Mouse (Mus musculus) CH12.LX (cell line): ENCODE results near the gene Ccdc38. TPM values are rescaled to one million over a fixed set of nuclear protein-coding genes. Genes with fewer than 3 reads are reported as not detected.

Source experiments
- DNase-seq: peaks from one replicate; pipeline ENCODE4 v3.0.0-alpha.2; 2013; ENCODE audit errors: extremely low read depth
- H3K27ac ChIP-seq: 2 replicates; pipeline ENCODE4 v1.5.1; 2012; ENCODE audit warnings: low read depth, mild to moderate bottlenecking, control low read depth, moderate library complexity; ENCODE audit not compliant: insufficient read depth
- H3K27me3 ChIP-seq: replicated peaks from 2 replicates; pipeline ENCODE3; 2012; ENCODE audit warnings: inconsistent platforms
- H3K36me3 ChIP-seq, 2 experiments: replicated peaks in 1 of 2; 2 replicates each; pipeline versions ENCODE3 to v1.6.1; 2012; ENCODE audit warnings: inconsistent platforms in 1 of 2, low read length in 1 of 2, mild to moderate bottlenecking in 1 of 2, mixed read lengths in 1 of 2, moderate library complexity in 1 of 2; ENCODE audit not compliant: control insufficient read depth in 1 of 2, insufficient read depth in 1 of 2
- H3K4me1 ChIP-seq, 2 experiments: 2 replicates each; pipeline ENCODE4 v1.6.1; 2012; ENCODE audit warnings: inconsistent platforms in 1 of 2, moderate library complexity in 1 of 2; ENCODE audit not compliant: insufficient read depth in 2 of 2, control insufficient read depth in 1 of 2
- H3K4me2 ChIP-seq: 2 replicates; pipeline ENCODE4 v1.6.1; 2012; ENCODE audit warnings: low read depth, mild to moderate bottlenecking, control low read depth; ENCODE audit not compliant: poor library complexity, insufficient read depth, severe bottlenecking
- H3K4me3 ChIP-seq, 3 experiments: fragments of 150-350 bp in 1 of 3; sonication (generic) in 1 of 3; replicated peaks in 1 of 3; 2 replicates each; pipeline versions ENCODE3 to v1.5.1; 2011 to 2012; ENCODE audit warnings: low read depth in 2 of 3, low read length in 2 of 3, mild to moderate bottlenecking in 2 of 3, moderate library complexity in 2 of 3, control low read depth in 1 of 3, improper control_type of control experiment in 1 of 3, inconsistent platforms in 1 of 3, mixed read lengths in 1 of 3; ENCODE audit not compliant: poor library complexity in 1 of 3
- H3K79me2 ChIP-seq: replicated peaks from 2 replicates; pipeline ENCODE4 v1.6.1; 2012; ENCODE audit warnings: mild to moderate bottlenecking, moderate library complexity; ENCODE audit not compliant: control insufficient read depth, poor library complexity, insufficient read depth, severe bottlenecking; ENCODE audit errors: extremely low read depth
- H3K9ac ChIP-seq: 2 replicates; pipeline ENCODE4 v1.6.1; 2012; ENCODE audit warnings: low read depth, mild to moderate bottlenecking, control low read depth, moderate library complexity; ENCODE audit not compliant: insufficient read depth
- H3K9me3 ChIP-seq: replicated peaks from 2 replicates; pipeline ENCODE3; 2012; ENCODE audit warnings: low read length, inconsistent platforms, mixed read lengths
- BHLHE40 ChIP-seq: IDR thresholded peaks from 2 replicates; pipeline ENCODE4 v1.6.1; 2011; ENCODE audit warnings: mild to moderate bottlenecking, low read depth, low read length, improper control_type of control experiment
- CHD1 ChIP-seq: IDR thresholded peaks from 2 replicates; pipeline ENCODE4 v1.6.1; 2012; ENCODE audit warnings: low read depth, low read length, improper control_type of control experiment, inconsistent platforms
- CHD2 ChIP-seq: IDR thresholded peaks from 2 replicates; pipeline ENCODE4 v1.6.1; 2011; ENCODE audit warnings: low read length, improper control_type of control experiment
- CTCF ChIP-seq, 2 experiments: IDR thresholded peaks in 1 of 2; conservative IDR thresholded peaks in 1 of 2; 2 replicates each; pipeline ENCODE4 v1.5.1; 2011 to 2012; ENCODE audit warnings: low read depth in 2 of 2, low read length in 2 of 2, improper control_type of control experiment in 1 of 2, inconsistent platforms in 1 of 2, mild to moderate bottlenecking in 1 of 2, moderate library complexity in 1 of 2
- E2F4 ChIP-seq: IDR thresholded peaks from 2 replicates; pipeline ENCODE4 v1.6.1; 2011; ENCODE audit warnings: low read depth, low read length, improper control_type of control experiment; ENCODE audit not compliant: insufficient replicate concordance
- ELF1 ChIP-seq: IDR thresholded peaks from 2 replicates; pipeline ENCODE4 v1.6.1; 2014; ENCODE audit warnings: low read depth, mild to moderate bottlenecking, inconsistent platforms, low read length, improper control_type of control experiment
- EP300 ChIP-seq: IDR thresholded peaks from 2 replicates; pipeline ENCODE4 v1.6.1; 2011; ENCODE audit warnings: low read length, improper control_type of control experiment
- ETS1 ChIP-seq: conservative IDR thresholded peaks from 2 replicates; pipeline ENCODE4 v1.6.1; 2012; ENCODE audit warnings: low read depth, mild to moderate bottlenecking, inconsistent platforms, low read length, improper control_type of control experiment, moderate library complexity
- GABPA ChIP-seq: IDR thresholded peaks from 2 replicates; pipeline ENCODE4 v1.6.1; 2012; ENCODE audit warnings: low read depth, low read length, improper control_type of control experiment, inconsistent platforms; ENCODE audit not compliant: insufficient replicate concordance
- HCFC1 ChIP-seq: IDR thresholded peaks from 2 replicates; pipeline ENCODE4 v1.6.1; 2012; ENCODE audit warnings: low read depth, mild to moderate bottlenecking, inconsistent platforms, low read length, improper control_type of control experiment
- IRF4 ChIP-seq: IDR thresholded peaks from 2 replicates; pipeline ENCODE4 v1.6.1; 2014; ENCODE audit warnings: low read depth, mild to moderate bottlenecking, inconsistent platforms, low read length, improper control_type of control experiment
- KAT2A ChIP-seq: IDR thresholded peaks from 2 replicates; pipeline ENCODE4 v1.6.1; 2012; ENCODE audit warnings: low read length, improper control_type of control experiment, inconsistent platforms; ENCODE audit not compliant: insufficient replicate concordance
- MAX ChIP-seq: IDR thresholded peaks from 2 replicates; pipeline ENCODE4 v1.6.1; 2011; ENCODE audit warnings: low read length, improper control_type of control experiment
- MEF2A ChIP-seq: IDR thresholded peaks from 2 replicates; pipeline ENCODE4 v1.6.1; 2014; ENCODE audit warnings: low read depth, mild to moderate bottlenecking, inconsistent platforms, low read length, improper control_type of control experiment, borderline replicate concordance
- MXI1 ChIP-seq: IDR thresholded peaks from 2 replicates; pipeline ENCODE4 v1.6.1; 2011; ENCODE audit warnings: mild to moderate bottlenecking, low read depth, low read length, improper control_type of control experiment
- MYC ChIP-seq: IDR thresholded peaks from 2 replicates; pipeline ENCODE4 v1.6.1; 2011; ENCODE audit warnings: low read depth, mild to moderate bottlenecking, improper control_type of control experiment, low read length
- NELFE ChIP-seq: IDR thresholded peaks from 2 replicates; pipeline ENCODE4 v1.6.1; 2011; ENCODE audit warnings: low read depth, low read length, improper control_type of control experiment
- NRF1 ChIP-seq: IDR thresholded peaks from 2 replicates; pipeline ENCODE4 v1.6.1; 2014; ENCODE audit warnings: low read depth, mild to moderate bottlenecking, inconsistent platforms, low read length, improper control_type of control experiment, moderate library complexity
- PAX5 ChIP-seq: IDR thresholded peaks from 2 replicates; pipeline ENCODE4 v1.6.1; 2012; ENCODE audit warnings: low read length, inconsistent platforms, mixed read lengths
- POLR2A ChIP-seq: IDR thresholded peaks from 2 replicates; pipeline ENCODE4 v1.6.1; 2011; ENCODE audit warnings: low read depth, mild to moderate bottlenecking, improper control_type of control experiment, low read length
- RCOR1 ChIP-seq: conservative IDR thresholded peaks from 2 replicates; pipeline ENCODE4 v1.6.1; 2012; ENCODE audit warnings: low read depth, mild to moderate bottlenecking, inconsistent platforms, low read length, improper control_type of control experiment
- SIN3A ChIP-seq: IDR thresholded peaks from 2 replicates; pipeline ENCODE4 v1.6.1; 2012; ENCODE audit warnings: low read length, improper control_type of control experiment, inconsistent platforms
- SMC3 ChIP-seq: IDR thresholded peaks from 2 replicates; pipeline ENCODE4 v1.6.1; 2011; ENCODE audit warnings: low read depth, low read length, improper control_type of control experiment
- TBP ChIP-seq: conservative IDR thresholded peaks from 2 replicates; pipeline ENCODE4 v1.6.1; 2011; ENCODE audit warnings: low read depth, low read length, improper control_type of control experiment
- TCF12 ChIP-seq: IDR thresholded peaks from 2 replicates; pipeline ENCODE4 v1.6.1; 2014; ENCODE audit warnings: low read depth, mild to moderate bottlenecking, inconsistent platforms, low read length, improper control_type of control experiment
- UBTF ChIP-seq: IDR thresholded peaks from 2 replicates; pipeline ENCODE4 v1.6.1; 2012; ENCODE audit warnings: low read depth, mild to moderate bottlenecking, inconsistent platforms, low read length, improper control_type of control experiment, moderate library complexity
- USF1 ChIP-seq: IDR thresholded peaks from 2 replicates; pipeline ENCODE4 v1.6.1; 2014; ENCODE audit warnings: low read depth, mild to moderate bottlenecking, inconsistent platforms, low read length, improper control_type of control experiment
- USF2 ChIP-seq: conservative IDR thresholded peaks from 2 replicates; pipeline ENCODE4 v1.6.1; 2011; ENCODE audit warnings: low read depth, low read length, improper control_type of control experiment
- ZMIZ1 ChIP-seq: IDR thresholded peaks from 2 replicates; pipeline ENCODE4 v1.6.1; 2012; ENCODE audit warnings: low read depth, mild to moderate bottlenecking, inconsistent platforms, low read length, improper control_type of control experiment
- ZNF384 ChIP-seq: IDR thresholded peaks from 2 replicates; pipeline ENCODE4 v1.6.1; 2012; ENCODE audit warnings: low read depth, low read length, improper control_type of control experiment, inconsistent platforms
- dilution Hi-C: fragments of 300-500 bp; cut with MboI; formaldehyde crosslinking; loops from 2 replicates; pipeline ENCODE4 v1.14.3; 2020; ENCODE audit warnings: low sequenced_read_pairs; ENCODE audit not compliant: extremely low pct_unique_long_range_greater_than_20kb, extremely low pct_ligation_motif_present
- in situ Hi-C: fragments of 300-500 bp; cut with MboI; formaldehyde crosslinking; loops from 3 replicates; pipeline ENCODE4 v1.14.3; 2019; ENCODE audit warnings: low sequenced_read_pairs, low pct_ligation_motif_present, low pct_unique_long_range_greater_than_20kb, mixed read lengths
- polyA plus RNA-seq: library from polyadenylated mRNA; unstranded; fragments of >175 nt; gene quantifications from 2 replicates; pipeline ENCODE4 v1.2.1, GENCODE M21; 2012; ENCODE audit warnings: low read depth; ENCODE audit not compliant: insufficient read length
- total RNA-seq, 2 experiments: library from RNA; depleted of rRNA; stranded (reverse); fragments of 300-350 nt in 1 of 2; fragments of >200 nt in 1 of 2; gene quantifications; 2 replicates each; pipeline ENCODE4 v1.2.3; 2012 to 2014

Ccdc38 gene
- total and polyA plus RNA-seq, 3 experiments, result 9.2 to 47.3 (median 17.9) TPM

GRCm38 (mm10) chr10:93588796-93589195, 48.4 kb downstream of the Ccdc38 start:
- no peak overlapping the region for H3K27ac ChIP-seq
- in situ Hi-C loops, result loop anchor here (25.0 kb wide), 1 partner anchor 526 kb away; no protein-coding TSS in a partner anchor
- dilution Hi-C loops, result no loop called here
- DNase-seq, result no peak
- peak overlapping the region; percentile 89 to 96 (median 93) for H3K4me3 ChIP-seq
- TF ChIP-seq MEF2A, result no peak
- no peak; the same call in 1 of the 2 replicates for TF ChIP-seq UBTF
- no peak for TF ChIP-seq CHD1
- no peak for TF ChIP-seq ELF1
- no peak for TF ChIP-seq USF2
- no peak for TF ChIP-seq EP300
- no peak for TF ChIP-seq HCFC1
- TF ChIP-seq SIN3A, result no peak; the same call in 1 of the 2 replicates
- no peak for TF ChIP-seq NRF1
- TF ChIP-seq TBP, result no peak
- no peak for TF ChIP-seq ETS1
- TF ChIP-seq E2F4, result no peak
- TF ChIP-seq MYC, result no peak
- no peak for TF ChIP-seq USF1
- TF ChIP-seq ZMIZ1, result no peak
- TF ChIP-seq, all 38 proteins: peak for 0
- H3K4me2 ChIP-seq, result peak overlapping the region; percentile 99
- peaks cover 5 to 27% of the 10 kb centered on the region in 2 experiments for H3K4me1 ChIP-seq
- H3K9me3 ChIP-seq, result no peaks in the 10 kb centered on the region
- H3K79me2 ChIP-seq, result peaks cover 47% of the 10 kb centered on the region
- no peaks in the 10 kb centered on the region for H3K27me3 ChIP-seq
- peak overlapping the region; percentile 75 for H3K9ac ChIP-seq
- H3K36me3 ChIP-seq, result peaks cover 24 to 38% of the 10 kb centered on the region in 2 experiments

- peak; percentile 95 for TF ChIP-seq SIN3A
- TF ChIP-seq ZNF384, result no peak
- peak; percentile 69 for TF ChIP-seq NRF1
- peak; percentile 93 for TF ChIP-seq MYC
- peak; percentile 70 for TF ChIP-seq MAX
- peak; percentile 96; the same call in 1 of the 2 replicates for TF ChIP-seq KAT2A
- TF ChIP-seq BHLHE40, result peak; percentile 23; the same call in 1 of the 2 replicates
- TF ChIP-seq ZMIZ1, result peak; percentile 51; the same call in 1 of the 2 replicates
- TF ChIP-seq PAX5, result no peak
- TF ChIP-seq MXI1, result peak; percentile 95
- TF ChIP-seq CHD2, result peak; percentile 98
- TF ChIP-seq ELF1, result no peak; the same call in 1 of the 2 replicates
- 0 out of 2 replicates have a peak, but pooled peaks have one; percentile 24 for TF ChIP-seq E2F4
- no peak for TF ChIP-seq GABPA
- TF ChIP-seq NELFE, result peak; percentile 72
- 0 out of 2 replicates have a peak, but pooled peaks have one; percentile 52 for TF ChIP-seq RCOR1
- TF ChIP-seq IRF4, result peak; percentile 11; the same call in 1 of the 2 replicates
- TF ChIP-seq HCFC1, result peak; percentile 91
- peak; percentile 34 for TF ChIP-seq USF1
- no peak for TF ChIP-seq CTCF (conservative IDR thresholded peaks at IDR 0.05 in 1 of 2, IDR thresholded peaks at IDR 0.05 in 1 of 2; ENCODE audit: low read depth in 2 of 2, low read length in 2 of 2)
- no peak for TF ChIP-seq SMC3
- TF ChIP-seq POLR2A, result peak; percentile 82
- peak; percentile 75 for TF ChIP-seq TCF12
- TF ChIP-seq, all 38 proteins: peak for 17
- Histone ChIP-seq H3K27me3 (no peaks in the 10 kb centered on the region), H3K4me3 (peak within 1 kb of the TSS; percentile 89 to 96 (median 93)), H3K79me2 (peaks cover 47% of the 10 kb centered on the region), H3K27ac (no peak within 1 kb of the TSS), H3K9ac (peak within 1 kb of the TSS; percentile 75), H3K4me2 (peak within 1 kb of the TSS; percentile 99), H3K4me1 (peaks cover 5 to 30% of the 10 kb centered on the region in 2 experiments), H3K36me3 (peaks cover 22 to 34% of the 10 kb centered on the region in 2 experiments), H3K9me3 (no peaks in the 10 kb centered on the region)
- DNase-seq, result peak; percentile 96
- in situ Hi-C loops, result loop anchor here (25.0 kb wide), 1 partner anchor 527 kb away; no protein-coding TSS in a partner anchor
- dilution Hi-C loops, result no loop called here
Measured at GRCm38 (mm10) chr10:93589281-93589848, 48.9 kb downstream of the Ccdc38 start, which contains the start of gene Snrpf. Gene Snrpf (minus strand): TSS chr10:93589706.
